Mouse (Mus musculus): ENCODE results near the gene Cbfb.
"Not testable (repeated sequence)": the region's sequence is repeated elsewhere in the genome, so short reads cannot be mapped to it uniquely, and the experiment has no call there.

Gene Cbfb

GRCm38 (mm10) chr8:105182201-105182600 is 11.7 kb downstream of the Cbfb start:
- no peak for DNase-seq

- DNase-seq: no peak
Measured at GRCm38 (mm10) chr8:105186467-105187005, 16.1 kb downstream of the Cbfb start.

GRCm38 (mm10) chr8:105192182-105192581 is 21.7 kb downstream of the Cbfb start:
- no peak for DNase-seq

- no peak for DNase-seq
Measured at GRCm38 (mm10) chr8:105205748-105206147, 35.3 kb downstream of the Cbfb start.

- DNase-seq: no peak
Measured at GRCm38 (mm10) chr8:105206766-105207275, 36.3 kb downstream of the Cbfb start.

- no peak for DNase-seq
Measured at GRCm38 (mm10) chr8:105207675-105208273, 37.3 kb downstream of the Cbfb start.

GRCm38 (mm10) chr8:105209153-105210110 is 39.0 kb downstream of the Cbfb start:
- no peak for DNase-seq

GRCm38 (mm10) chr8:105214104-105214503 is 43.6 kb downstream of the Cbfb start:
- no peak for DNase-seq

GRCm38 (mm10) chr8:105217926-105218522 is 47.5 kb downstream of the Cbfb start:
- no peak for DNase-seq

GRCm38 (mm10) chr8:105223850-105224249 is 53.4 kb downstream of the Cbfb start:
- no peak for DNase-seq

- peak; percentile 96 to 98 for DNase-seq
Measured at GRCm38 (mm10) chr8:105224413-105225271, 54.2 kb downstream of the Cbfb start, which contains the start of gene D230025D16Rik. D230025D16Rik (plus strand) TSS chr8:105225145.

- no peak for DNase-seq
Measured at GRCm38 (mm10) chr8:105225272-105225593, 54.8 kb downstream of the Cbfb start.

- peak; percentile 28 to 54 for DNase-seq
Measured at GRCm38 (mm10) chr8:105225917-105226316, 55.4 kb downstream of the Cbfb start.

- DNase-seq: no peak
Measured at GRCm38 (mm10) chr8:105231503-105232320, 61.2 kb downstream of the Cbfb start.

GRCm38 (mm10) chr8:105232321-105232693 is 61.8 kb downstream of the Cbfb start:
- DNase-seq: not testable (repeated sequence)

GRCm38 (mm10) chr8:105233126-105233935 is 62.9 kb downstream of the Cbfb start:
- DNase-seq: no peak

- DNase-seq: no peak
Measured at GRCm38 (mm10) chr8:105235206-105235605, 64.7 kb downstream of the Cbfb start.

GRCm38 (mm10) chr8:105237442-105238142 is 67.1 kb downstream of the Cbfb start:
- no peak for DNase-seq

- DNase-seq: no peak
Measured at GRCm38 (mm10) chr8:105241016-105241415, 70.5 kb downstream of the Cbfb start.

- peak in 1 of 2 experiments; percentile 55 for DNase-seq
Measured at GRCm38 (mm10) chr8:105251954-105252353, 81.5 kb downstream of the Cbfb start.
